Mouse (Mus musculus): ENCODE data around the gene Nasp. TPM values are rescaled to one million over a fixed set of nuclear protein-coding genes. Genes with fewer than 3 reads are reported as not detected.
A peak's percentile ranks its signal among the peaks of the same experiment; 100 is the strongest.
"Not testable (repeated sequence)": the region's sequence is repeated elsewhere in the genome, so short reads cannot be mapped to it uniquely, and the experiment has no call there.

The Nasp gene
- 465 and 496 TPM in 2 replicates for total RNA-seq (2017)

DNA sequence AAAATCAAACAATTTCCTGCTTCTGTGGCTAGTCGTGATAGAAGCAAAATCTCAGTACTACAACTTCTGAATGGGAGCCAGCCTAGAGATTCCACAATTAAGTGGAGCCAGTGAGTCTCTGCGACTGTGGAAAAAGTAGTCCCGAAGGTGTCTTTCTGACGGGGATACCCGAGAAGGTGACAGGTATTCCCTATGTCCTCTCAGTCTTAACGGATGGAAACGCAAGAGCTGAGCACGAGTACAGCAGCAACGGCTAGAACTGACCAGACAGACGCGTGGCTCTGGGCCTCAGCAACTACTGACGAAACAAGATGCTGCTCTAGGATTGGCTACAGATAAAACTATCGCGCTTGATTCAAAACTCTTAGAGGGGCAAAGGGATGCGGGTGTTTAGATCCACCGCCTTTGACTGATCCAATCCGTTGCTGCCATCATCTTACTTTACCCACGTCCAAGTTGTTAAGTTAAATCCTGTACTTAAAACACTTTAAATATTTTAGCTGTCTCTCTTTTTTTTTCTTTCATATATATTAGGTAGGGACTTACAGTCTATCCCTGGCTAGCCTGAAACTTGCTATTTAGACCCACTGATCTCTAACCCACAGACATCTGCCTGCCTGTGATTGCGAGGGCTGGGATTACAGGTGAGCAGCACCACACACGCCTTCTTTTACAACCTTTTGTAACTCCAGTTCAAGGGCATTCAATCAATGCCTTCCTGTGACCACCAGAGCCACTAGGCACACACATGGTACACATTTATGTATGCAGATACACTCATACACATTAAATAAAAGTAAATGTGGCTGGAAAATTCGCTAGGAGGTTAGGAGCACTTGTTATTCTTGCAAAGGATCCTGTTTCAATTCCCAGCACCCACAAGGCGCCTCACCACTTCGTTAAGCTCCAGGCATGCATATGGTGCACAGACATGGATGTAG, at the start of gene Nasp:
Gene Nasp, minus strand, starts transcription at position 220 of the 941 bp plus-strand sequence.
- peak; percentile 78 for ATAC-seq (replicated peaks; ENCODE audit: low read depth, poor library complexity, severe bottlenecking)

- no peak for ATAC-seq (replicated peaks; ENCODE audit: low read depth, poor library complexity, severe bottlenecking)
Measured at GRCm38 (mm10) chr4:116676027-116676426, 48.3 kb upstream of the Nasp start.

GRCm38 (mm10) chr4:116674761-116675160, 47.0 kb upstream of the Nasp start:
- ATAC-seq (replicated peaks; ENCODE audit: low read depth, poor library complexity, severe bottlenecking): not testable (repeated sequence)

DNA sequence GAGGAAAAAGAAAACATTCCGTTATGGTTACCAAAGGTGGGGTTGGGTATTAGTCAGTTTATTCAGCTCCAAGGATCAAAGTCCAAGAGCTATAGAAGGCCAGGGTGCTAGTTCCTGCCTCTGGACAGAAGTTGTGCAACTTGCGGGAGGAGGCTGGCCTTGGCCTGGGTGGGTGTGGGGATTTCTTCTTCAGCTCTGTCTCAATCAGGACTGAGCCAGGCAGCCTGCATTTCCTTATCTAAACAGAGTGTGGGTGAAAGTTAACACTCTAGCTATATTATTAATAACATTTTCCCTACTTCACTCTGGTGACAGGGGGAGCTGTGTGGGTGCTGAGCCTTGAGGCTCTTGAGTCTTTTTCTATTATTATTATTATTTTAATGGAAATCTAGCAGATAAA, 45.0 kb upstream of the Nasp start:
- ATAC-seq (replicated peaks; ENCODE audit: low read depth, poor library complexity, severe bottlenecking): peak; percentile 83

DNA sequence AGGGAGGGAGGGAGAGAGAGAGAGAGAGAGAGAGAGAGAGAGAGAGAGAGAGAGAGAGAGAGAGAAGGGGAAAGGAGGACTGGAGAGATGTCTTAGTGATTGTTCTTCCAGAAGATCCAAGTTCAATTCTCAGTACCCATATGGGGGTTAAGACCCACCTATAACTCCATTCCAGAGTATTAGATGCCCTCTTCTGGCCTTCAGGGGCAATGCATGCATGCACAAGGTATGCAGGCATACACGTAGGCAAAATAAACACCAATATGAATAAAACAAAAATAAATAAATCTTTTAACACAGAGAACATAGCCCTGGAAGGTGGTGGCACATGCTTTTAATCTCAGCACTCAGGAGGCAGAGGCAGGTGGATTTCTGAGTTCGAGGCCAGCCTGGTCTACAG, 41.5 kb upstream of the Nasp start:
- no peak for ATAC-seq (replicated peaks; ENCODE audit: low read depth, poor library complexity, severe bottlenecking)

- ATAC-seq (replicated peaks; ENCODE audit: low read depth, poor library complexity, severe bottlenecking): peak; percentile 88
Measured at GRCm38 (mm10) chr4:116668145-116668544, 40.4 kb upstream of the Nasp start.

DNA sequence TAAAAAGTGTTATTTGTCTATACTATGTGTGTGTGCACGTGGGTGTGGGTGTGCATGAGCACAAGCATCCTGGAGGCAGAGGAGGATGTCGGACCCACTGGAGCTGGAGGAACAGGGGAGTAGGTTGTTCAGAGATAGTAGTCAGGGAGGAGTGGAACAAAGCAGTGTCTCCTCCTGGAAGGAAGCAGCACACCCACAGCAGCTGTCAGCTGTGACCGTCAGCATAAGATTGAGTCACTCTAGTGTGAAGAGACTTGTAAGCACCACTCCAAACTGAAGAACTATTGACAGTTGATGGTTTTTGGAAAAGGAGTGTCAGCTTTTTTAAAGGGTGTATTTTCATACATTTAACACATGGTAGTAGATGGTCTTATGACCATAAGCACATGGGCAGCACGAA, 38.9 kb upstream of the Nasp start:
- no peak for ATAC-seq (replicated peaks; ENCODE audit: low read depth, poor library complexity, severe bottlenecking)

GRCm38 (mm10) chr4:116661998-116662397, 34.3 kb upstream of the Nasp start:
- ATAC-seq (replicated peaks; ENCODE audit: low read depth, poor library complexity, severe bottlenecking): no peak

DNA sequence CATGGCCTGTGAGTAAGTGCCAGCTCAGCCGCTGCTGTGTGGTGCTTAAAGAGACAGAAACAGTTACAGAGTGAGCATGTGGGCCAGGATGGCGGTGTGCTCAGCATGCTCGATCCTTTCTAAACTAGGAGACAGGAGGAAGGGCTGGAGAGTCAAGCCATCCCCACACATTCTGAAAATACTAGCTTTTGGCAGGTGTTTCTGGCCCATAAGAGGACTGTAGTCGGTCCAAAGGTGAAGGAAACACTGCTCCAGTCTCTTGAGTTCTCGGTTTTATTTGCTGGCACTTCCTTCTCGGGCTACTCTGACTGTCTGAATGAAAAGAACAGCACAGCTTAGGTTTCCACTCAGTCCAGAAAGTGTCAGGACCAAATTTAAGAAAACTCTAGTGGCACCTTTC, 33.1 kb upstream of the Nasp start:
- ATAC-seq (replicated peaks; ENCODE audit: low read depth, poor library complexity, severe bottlenecking): no peak

DNA sequence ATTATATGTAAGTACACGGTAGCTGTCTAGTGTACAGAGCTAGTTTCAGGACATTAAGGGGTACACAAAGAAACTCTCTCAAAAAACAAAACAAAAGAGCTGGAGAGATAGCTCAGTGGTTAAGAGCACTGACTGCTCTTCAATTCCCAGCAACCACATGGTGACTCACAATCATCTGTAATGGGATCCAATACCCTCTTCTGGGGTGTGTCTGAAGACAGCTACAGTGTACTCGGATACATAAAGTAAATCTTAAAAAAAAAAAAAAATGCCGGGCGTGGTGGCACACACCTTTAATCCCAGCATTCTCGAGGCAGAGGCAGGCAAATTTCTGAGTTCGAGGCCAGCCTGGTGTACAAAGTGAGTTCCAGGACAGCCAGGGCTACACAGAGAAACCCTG, 32.2 kb upstream of the Nasp start:
- ATAC-seq (replicated peaks; ENCODE audit: low read depth, poor library complexity, severe bottlenecking): not testable (repeated sequence)

DNA sequence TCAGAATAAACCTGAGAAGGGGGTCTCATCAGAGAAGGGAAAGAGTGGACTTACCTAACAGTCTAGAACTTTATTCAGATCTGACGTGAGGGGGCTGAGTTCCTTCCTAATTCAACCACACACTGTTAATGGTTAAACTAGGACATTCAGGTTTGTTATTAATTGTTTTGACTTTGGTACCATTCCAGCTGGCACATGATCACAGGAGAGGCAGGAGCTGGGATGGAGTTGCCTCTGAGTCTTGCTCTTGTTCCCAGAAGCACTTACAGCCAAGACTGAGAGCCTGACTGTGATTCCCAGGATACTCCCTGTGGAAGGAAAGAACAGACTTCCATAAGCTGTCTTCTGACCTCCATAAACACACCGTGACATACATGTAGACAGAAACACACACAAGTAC, 31.7 kb upstream of the Nasp start:
- no peak for ATAC-seq (replicated peaks; ENCODE audit: low read depth, poor library complexity, severe bottlenecking)

- no peak for ATAC-seq (replicated peaks; ENCODE audit: low read depth, poor library complexity, severe bottlenecking)
Measured at GRCm38 (mm10) chr4:116657971-116658370, 30.2 kb upstream of the Nasp start.

DNA sequence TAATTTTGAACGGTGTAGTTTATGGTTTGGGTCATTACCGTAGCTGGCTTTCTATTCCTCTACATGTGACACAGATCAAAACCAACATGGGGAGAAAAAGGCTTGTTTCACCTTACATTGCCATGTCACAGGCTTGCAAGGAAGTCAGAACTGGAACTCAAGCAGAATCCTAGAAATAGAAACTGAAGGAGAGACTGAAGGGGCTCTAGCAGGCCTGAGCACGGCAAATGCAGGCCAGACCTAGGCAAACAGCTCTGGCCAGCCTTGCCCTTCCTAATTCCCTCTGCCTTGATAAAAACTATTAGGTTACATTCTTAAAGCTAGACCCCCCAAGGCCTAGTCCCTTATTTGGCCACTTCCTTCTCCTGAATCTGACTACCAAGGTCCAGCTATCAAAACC, 27.9 kb upstream of the Nasp start:
- ATAC-seq (replicated peaks; ENCODE audit: low read depth, poor library complexity, severe bottlenecking): no peak

DNA sequence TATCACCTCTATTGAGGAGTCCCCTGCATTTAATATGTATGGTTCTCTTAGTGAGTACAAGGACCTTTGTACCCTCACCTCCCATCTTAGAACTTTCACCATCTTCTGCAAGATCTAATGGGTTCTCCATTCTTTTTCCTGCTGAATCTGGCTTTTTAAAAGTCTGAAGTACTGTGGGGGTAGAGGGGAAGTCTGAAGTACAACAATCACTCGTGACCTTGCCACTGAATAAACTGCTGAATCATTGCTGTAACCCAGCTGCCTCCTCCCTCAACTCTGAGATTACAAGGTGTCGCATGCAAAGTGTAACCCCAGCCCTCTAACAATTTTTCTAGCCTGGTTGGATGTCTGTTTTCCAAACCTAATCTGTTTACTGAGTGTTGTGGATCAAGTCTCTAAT, 27.4 kb upstream of the Nasp start:
- peak; percentile 45 for ATAC-seq (replicated peaks; ENCODE audit: low read depth, poor library complexity, severe bottlenecking)

- no peak for ATAC-seq (replicated peaks; ENCODE audit: low read depth, poor library complexity, severe bottlenecking)
Measured at GRCm38 (mm10) chr4:116653228-116653627, 25.5 kb upstream of the Nasp start.

GRCm38 (mm10) chr4:116651797-116652135, 24.0 kb upstream of the Nasp start:
- ATAC-seq (replicated peaks; ENCODE audit: low read depth, poor library complexity, severe bottlenecking): no peak

DNA sequence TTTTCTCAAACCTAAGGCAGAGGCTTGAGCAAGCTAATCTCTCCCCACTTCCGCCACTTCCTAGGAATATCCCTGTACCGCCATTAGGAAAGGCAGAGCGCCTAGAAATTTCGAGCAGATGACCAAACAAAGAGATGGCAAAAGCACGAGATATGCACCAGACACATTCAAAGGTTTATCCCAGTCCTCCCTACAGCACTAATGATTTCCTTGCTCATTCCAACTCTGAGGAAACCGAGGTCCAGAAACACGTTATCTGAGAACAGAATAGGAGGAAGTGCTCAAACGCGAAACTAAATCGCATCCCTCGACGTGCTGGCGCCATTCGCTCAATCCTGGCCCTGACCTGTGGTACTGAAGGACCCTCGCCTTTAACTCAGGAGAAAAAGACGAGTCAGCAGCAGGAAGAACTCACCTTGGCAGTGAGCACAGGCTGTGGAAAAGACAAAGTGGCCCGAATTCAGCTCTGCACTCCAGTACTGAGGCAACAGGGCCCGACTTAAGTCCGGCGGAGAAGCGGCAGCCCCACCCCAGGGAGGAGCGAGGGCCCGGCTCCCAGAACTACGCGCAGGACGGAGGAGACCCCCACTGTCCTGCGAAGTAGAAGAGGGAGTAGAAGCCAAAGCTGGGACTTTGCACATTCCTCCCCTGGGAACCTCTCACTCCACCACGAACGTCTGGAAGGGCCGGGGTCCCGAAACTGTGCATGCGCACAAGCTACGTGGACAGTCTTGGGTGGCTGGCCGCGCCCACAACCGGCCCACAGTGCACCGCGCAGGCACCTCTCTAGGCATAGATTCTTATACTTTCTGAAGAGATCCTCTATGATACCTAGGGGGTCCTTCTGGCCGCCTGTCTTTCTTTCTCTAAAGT, 23.4 kb upstream of the Nasp start, which contains the start of gene Akr1a1:
Gene Akr1a1, minus strand, starts transcription at position 757 of the 873 bp plus-strand sequence.
- peak; percentile 92 for ATAC-seq (replicated peaks; ENCODE audit: low read depth, poor library complexity, severe bottlenecking)

DNA sequence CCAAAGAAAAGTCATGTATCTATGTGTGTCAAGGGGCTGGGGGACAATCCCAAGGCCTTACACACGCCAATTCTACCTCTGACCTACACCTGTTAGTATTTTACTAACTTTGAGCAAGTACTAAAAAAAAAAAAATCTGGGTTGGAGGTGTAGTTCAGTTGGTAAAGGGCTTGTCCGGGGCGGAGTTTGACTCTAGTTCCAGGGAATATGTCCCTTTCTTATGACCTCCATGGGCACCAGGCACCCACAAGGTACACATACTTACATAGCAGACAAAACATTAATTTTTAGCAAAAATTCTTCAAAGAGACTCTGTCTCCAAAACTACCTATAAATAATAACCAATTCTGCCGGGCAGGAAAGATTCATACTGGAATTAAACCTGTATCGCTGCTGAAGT, 22.6 kb upstream of the Nasp start:
- no peak for ATAC-seq (replicated peaks; ENCODE audit: low read depth, poor library complexity, severe bottlenecking)

GRCm38 (mm10) chr4:116649411-116649810, 21.7 kb upstream of the Nasp start:
- no peak for ATAC-seq (replicated peaks; ENCODE audit: low read depth, poor library complexity, severe bottlenecking)

DNA sequence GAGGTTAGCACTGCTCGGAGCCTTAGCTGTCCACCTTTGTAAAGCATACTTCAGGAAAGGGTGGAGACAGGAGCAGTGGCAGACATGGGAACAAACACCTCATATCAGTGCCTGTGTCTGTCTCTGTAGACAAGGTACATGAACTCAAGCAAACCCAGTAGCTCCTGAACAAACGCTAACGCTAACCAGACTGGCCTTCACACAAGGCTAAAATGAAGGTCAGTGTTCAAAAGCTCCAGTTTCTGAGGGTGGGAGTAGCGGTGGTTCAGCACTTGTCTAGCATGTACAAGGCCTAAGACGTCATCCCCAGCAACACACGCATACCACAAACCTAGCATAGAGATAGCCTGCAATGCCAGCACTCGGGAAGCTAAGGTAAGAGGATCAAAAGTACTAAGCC, 17.9 kb upstream of the Nasp start:
- no peak for ATAC-seq (replicated peaks; ENCODE audit: low read depth, poor library complexity, severe bottlenecking)

GRCm38 (mm10) chr4:116644326-116644725, 16.6 kb upstream of the Nasp start:
- peak; percentile 73 for ATAC-seq (replicated peaks; ENCODE audit: low read depth, poor library complexity, severe bottlenecking)

Data from common myeloid progenitor, adult 5-6 weeks (primary cell).